Mouse (Mus musculus) testis, adult 2 months (tissue): ENCODE results near the gene Myo1d.

Experiments
- CTCF ChIP-seq: fragments of 200-500 bp; IDR thresholded peaks from 2 replicates; pipeline ENCODE4 v1.5.1; 2012; ENCODE audit warnings: low read depth, mild to moderate bottlenecking, inconsistent platforms, low read length, moderate library complexity; ENCODE audit not compliant: control insufficient read depth, insufficient read depth, insufficient replicate concordance
- POLR2A ChIP-seq: fragments of 200-500 bp; IDR thresholded peaks from 2 replicates; pipeline ENCODE4 v1.6.1; 2012; ENCODE audit warnings: low read depth, mild to moderate bottlenecking, inconsistent platforms, low read length, moderate library complexity; ENCODE audit not compliant: control insufficient read depth

GRCm38 (mm10) chr11:80777708-80778107 lies 2.1 kb downstream of the Myo1d start:
- TF ChIP-seq POLR2A (no peak), CTCF (no peak)
